Mouse (Mus musculus): Measurements from ENCODE around the gene Tuft1.
"Not testable (repeated sequence)": the region's sequence is repeated elsewhere in the genome, so short reads cannot be mapped to it uniquely, and the experiment has no call there.

Tuft1 gene

DNA sequence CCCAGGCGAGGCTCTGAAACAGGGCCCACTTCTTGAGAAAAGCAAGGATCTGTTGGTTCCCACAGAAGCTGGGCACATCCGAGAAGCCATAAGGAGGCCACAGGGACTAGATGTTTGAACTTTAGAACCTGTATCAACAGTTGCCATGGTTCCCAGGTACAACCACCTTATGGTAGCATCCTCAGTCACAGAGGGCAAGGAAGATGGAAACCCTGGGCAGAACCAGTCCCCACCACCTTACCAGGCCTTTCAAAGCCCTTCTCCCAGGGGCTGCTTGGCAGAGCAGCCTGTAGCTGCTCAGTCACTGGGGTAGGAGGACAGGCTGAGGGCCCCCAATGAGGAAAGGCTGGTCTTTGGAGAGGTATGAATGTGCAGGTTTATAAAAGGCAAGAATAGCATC is 2.2 kb upstream of the Tuft1 start:
- DNase-seq (ENCODE audit: inconsistent age in 2 of 2, low spot score in 1 of 2), result not testable (repeated sequence)

DNA sequence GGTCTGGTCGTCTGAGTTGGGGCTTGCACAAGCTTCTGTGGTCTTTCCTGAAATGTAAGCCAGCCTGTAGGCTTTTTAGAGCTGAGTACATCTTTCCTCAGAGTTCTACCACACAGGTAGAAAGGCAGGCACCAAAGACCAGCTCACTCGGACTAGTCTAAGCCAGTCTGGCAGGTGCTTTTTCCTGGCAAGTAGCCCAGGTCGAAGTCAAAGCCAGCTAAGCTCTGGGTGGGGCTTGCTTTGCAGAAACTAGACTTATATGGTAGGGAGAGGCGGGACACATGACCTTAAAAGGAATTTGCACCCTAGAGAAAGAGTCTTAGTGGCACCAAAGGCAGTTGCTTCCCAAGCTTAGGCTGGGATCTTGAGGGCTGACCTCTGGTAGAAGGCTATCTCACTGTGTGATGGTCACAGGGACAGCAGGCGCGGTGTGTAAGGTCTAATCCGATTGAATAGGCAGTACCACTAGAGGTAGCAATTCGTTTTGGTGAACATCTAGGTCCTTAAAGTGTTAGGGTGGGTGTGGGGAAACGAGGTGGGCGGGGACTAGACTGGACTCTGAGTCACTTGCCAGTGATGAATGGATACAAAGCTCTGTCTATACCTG is 573 bp upstream of the Tuft1 start:
- DNase-seq (ENCODE audit: inconsistent age in 2 of 2, low spot score in 1 of 2), result peak; percentile 24 to 63

DNA sequence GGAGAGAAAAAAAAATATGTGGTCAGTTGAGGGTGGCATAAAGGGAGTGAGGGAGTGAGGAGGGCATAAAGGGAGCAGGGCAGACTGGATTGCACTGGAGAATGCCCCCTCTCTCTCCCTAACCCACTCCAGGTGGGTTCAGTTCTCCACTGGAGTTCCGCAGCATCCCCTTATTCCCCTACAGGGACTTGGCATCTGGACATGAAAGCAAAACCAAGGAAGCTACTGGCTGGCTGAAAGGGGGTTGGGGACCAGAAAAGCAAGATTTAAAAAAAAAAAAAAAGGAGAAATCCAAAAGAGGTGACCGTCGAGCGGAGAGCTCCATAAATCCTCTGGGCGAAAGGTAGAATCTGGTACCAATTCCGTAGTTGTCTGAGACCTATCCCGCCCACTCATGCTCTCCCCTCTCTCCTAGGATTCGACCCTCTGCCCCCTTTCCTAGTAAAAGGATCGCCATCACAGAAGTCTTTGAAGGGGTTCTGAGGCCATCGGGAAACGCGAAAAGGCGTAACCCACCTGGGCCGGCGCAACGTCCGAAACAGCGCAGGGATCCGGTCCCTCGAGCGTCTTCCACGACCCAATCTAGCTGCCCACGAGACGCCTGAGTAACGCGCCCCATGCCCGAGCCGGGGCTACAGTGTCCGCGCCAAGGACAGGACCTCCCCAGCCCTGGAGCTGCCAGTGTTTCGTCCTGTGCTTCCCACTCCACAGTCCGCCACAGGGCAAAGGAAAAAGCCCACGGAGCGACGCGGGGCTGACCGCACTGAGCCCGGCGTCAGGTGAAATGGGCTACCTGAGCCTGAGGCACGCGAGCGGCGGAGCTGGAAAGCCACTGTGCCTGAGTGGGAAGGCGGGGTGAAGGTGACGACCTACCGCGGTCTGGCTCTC is 576 bp downstream of the Tuft1 start:
- DNase-seq (ENCODE audit: inconsistent age in 2 of 2, low spot score in 1 of 2), result peak in 1 of 2 experiments; percentile 52

DNA sequence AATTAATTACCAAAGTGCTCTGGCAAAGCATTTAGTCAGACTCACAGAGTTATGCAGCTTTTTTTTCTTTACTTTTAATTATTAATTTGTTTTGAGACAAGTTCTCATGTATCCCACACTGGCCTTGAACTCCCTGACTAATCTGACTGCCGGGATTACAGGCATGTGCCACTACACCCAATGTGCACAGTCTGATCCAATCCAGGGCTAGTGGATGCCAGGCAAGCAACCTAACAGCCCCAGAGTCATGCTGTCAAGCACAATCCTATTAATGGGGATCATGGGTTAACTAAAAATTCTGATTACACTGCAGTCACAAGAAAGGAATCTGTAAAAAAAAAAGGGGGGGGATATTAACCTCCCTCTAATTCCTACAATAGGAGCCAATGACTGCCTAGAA is 4.7 kb downstream of the Tuft1 start:
- peak in 1 of 2 experiments; percentile 59 for DNase-seq (ENCODE audit: inconsistent age in 2 of 2, low spot score in 1 of 2)

DNA sequence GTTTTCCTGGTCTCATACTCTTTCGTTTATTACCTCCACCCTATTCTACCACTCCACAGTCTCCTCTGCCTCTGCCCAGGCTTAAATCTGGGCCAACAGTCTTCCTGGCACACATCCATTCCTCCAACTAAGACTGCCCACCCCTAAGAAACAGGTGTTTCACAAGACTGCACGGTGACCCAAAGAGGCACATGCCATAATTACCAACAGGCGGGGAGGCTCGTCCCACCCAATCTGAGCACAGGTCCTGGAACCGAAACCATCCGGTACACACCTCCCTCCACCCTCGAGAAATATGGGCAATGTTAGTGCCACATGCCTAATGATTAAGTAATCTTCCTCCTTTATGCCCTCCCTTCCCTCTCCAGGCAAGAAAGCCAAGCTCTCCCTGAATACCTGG is 8.3 kb downstream of the Tuft1 start:
- peak in 1 of 2 experiments; percentile 41 for DNase-seq (ENCODE audit: inconsistent age in 2 of 2, low spot score in 1 of 2)

DNA sequence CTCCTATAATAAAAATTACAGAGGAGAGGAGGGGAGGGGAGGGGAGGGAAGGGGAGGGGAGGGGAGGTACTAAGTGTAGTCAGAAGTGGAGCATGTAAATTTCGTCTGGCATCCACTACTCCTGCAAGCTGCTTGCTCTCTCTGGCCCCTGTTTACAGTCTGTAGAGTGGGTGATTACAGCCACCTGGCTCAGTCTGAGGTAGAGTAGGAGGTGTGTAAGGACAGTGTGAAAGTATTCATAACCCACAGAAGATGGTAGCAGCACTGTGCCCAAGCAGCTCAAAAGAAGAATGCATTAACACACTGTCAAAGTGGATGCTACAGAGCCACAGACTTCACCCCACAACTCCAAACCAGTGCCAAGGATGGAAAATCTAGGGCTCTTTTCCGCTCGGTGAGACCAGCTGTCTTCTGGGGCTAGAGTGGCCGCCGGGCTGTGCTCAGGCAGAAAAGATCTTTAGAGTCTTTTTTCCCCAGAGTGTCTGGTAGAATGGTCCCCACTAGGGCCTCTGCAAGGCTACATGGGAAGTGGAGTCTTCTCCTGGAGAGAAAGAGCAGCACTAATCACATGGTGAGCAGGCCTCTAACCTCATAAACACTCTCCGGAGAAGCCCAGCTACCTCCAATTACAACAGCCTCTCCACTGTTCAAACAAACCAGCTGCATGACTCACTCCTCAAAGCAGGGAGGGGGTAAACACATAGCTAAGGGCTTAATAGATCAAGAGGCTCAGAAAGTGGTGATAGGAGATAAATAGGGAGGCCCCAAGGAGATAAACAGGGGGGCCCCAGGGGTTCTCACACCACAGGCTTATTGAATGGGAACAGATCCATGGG is 9.7 kb downstream of the Tuft1 start:
- DNase-seq (ENCODE audit: inconsistent age in 2 of 2, low spot score in 1 of 2), result peak; percentile 61 to 81

DNA sequence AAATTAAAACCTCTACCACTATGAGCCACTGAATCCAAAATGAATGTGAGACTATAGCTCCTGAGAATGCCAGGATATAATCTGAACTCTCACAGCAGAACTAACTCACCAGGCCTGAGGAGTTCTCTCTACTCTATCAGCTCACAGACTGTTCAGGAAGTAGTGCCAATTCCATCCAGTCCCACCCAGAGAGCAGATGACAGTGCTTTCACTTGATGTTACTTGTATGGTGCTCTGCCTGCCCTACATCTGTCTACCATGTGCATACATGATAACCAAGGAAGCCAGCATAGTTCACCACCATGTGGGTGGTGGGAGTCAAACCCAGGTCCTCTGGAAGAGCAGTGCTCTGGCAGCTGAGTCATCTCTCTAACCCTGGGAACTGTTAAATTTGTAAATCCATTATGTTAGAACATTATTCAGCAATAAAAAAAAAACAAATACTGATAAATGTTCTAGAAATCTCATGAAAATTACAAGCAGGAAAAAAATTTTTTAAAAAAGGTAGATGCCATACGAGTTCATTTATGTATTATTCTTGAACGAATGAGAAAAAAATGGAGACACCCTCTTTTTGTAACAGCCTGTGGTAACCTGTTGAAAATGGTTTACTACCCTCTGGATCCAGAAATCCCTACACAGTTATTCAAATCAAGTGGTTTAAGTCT is 16.0 kb downstream of the Tuft1 start, which contains the start of gene Gm10972:
Gene Gm10972 (plus strand): TSS at position 618 of the 668 bp plus-strand sequence.
- DNase-seq (ENCODE audit: inconsistent age in 2 of 2, low spot score in 1 of 2), result not testable (repeated sequence)

DNA sequence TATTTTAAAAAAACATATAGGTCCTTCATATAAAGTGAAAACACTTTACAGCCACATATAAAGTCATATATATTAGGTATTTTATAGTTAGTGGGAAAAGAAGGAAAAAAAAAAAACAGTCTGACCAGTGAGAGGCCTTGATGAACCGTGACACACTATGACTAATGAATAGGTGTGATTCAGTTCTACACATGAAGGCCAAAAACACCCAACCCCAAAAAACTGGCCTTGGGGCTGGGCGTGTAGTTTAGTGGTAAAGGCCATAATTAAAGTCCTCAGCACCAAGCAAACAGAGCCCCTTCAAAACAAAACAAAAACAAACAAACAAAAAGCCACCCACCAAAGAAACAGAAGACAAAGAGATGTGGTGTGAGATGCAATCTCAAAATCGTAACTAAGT is 28.8 kb downstream of the Tuft1 start:
- peak in 1 of 2 experiments; percentile 81 for DNase-seq (ENCODE audit: inconsistent age in 2 of 2, low spot score in 1 of 2)

DNA sequence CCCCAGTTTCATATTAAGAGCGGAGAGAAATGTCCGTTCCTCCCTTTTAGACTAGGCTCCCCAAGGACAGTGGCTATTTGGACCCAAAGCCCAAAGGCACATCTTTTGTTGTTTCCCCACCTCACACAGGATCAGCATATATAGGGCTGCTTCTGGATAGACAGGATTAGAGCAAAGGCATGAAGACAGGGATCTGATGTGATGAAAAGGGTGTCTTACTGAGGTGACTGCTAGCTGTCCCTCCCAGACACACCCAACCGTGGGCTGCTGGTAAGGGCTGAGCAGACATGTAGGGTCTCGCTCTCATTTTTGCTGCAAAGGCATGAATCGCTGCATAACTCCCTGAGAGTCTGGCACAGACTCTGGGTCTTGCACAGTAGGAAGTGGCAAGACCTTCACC is 30.0 kb downstream of the Tuft1 start:
- DNase-seq (ENCODE audit: inconsistent age in 2 of 2, low spot score in 1 of 2), result no peak

DNA sequence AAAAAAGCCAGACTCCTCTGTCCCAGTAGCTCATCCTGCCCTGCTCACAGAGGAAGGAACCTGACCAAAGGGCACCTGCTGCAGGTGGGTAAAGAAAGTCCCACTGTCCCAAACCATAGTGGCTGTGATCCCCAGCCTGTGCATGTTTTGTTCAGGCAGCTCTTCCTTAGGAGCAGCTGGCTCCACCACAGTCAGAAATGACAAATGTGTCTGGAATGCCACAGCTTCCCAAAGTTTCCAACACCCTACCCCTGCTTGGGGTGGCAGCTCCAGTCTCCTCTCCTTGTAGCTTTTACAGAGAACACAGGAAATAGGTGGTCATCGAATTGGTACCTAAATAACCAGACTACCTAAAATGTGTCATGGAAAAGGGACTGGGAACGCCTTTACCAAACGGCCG is 34.4 kb downstream of the Tuft1 start:
- DNase-seq (ENCODE audit: inconsistent age in 2 of 2, low spot score in 1 of 2), result no peak

DNA sequence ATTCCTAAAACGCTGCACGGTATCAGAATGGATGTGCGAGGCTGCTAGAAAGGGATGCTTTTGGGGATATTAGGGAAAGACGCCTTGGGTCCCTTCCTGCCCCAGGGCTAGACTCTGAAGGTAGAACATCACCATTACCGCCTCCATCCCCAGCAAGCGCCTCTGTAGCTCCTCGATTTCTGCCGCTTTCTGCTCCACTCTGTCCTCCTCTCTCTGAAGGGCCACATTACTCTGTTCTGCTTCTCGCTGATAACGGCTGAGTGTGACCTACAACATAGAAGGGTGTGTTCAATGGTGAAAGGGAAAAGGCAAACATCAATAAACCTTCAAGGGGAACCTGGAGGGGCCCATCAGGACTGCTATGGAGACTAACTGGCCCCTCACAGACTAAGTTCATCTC is 36.1 kb downstream of the Tuft1 start:
- DNase-seq (ENCODE audit: inconsistent age in 2 of 2, low spot score in 1 of 2), result no peak

DNA sequence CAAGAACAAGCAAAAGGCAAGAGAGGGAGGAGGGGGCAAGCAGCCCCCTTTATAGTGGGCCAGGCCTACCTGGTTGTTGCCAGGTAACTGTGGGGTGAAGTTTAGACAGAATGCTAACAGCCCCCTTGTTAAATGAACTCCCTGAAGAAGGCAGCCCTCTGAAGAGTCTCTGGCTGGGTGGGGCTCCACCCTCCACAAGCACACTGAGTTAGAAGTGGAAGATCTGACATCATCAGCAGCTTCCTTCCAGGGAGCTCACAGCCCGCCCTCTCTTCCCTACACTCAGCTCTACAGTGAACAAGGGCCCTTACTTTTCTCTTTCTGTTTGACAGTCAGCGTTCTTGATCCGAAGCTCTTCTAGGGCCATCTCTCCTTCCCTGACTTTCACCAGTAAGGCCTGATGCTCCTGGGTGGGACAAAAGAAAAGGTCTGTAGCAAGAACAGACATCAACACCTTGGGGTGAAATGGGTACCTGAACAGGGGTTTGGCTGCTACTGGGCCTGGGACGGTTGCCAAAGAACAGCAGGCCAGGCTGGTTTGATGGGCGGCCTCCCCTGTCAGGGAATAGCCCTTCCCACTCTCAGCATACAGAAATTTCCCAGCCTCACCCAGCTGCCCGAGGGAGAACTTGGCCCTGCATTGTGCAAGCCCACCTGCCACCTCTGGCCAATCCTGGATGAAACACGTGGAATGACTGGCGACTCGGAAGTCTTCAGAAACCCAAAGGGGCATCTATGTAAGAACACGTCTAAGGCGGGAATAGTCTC is 36.7 kb downstream of the Tuft1 start:
- no peak for DNase-seq (ENCODE audit: inconsistent age in 2 of 2, low spot score in 1 of 2)

DNA sequence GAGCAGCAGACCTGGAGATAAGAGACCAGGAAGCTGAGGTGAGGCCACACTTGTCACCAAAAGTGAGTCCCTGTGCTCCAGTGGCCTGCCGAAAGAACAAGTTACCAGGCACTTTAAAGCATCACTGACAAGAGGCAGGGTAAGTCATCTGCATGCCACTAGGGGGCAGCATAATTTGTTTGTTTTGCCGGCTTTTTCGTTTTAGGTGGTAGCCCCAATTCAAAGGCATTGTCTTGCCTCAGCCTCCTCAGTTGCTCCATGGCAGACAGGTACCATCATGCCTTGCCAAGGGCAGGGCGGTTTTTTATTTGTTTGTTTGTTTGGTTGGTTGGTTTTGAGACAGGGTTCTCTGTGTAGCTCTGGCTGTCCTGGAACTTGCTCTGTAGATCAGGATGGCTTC is 42.0 kb downstream of the Tuft1 start:
- DNase-seq (ENCODE audit: inconsistent age in 2 of 2, low spot score in 1 of 2), result peak; percentile 31 to 81

DNA sequence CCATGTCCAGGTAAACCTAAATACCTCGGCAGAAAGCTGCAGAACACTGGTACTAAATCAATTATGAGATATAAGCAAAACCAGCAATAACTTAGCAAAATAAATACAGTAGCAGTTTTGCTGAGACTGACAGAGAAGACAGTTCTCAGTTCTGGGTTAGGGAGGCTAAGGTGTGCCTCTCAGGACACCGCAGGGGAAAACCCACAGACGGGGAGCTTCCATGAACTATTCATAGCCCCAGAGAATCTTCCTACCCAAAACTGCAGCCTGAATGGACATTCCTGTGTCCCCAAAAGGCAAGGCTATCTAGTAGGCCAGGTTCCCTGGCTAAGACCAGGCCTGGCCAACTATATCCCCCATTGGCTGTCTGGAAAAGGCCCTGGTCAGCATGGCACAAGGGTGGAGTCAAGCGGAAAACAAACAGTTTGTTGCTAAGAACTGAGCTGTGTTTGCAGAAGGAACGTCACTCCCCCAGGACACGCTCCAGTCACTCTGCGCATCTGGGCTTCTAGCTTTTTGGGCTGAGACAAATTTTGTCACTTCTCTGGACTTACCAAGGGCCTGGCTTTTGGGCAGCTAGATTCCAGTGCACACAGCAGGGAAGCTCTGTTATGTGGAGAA is 45.3 kb downstream of the Tuft1 start:
- no peak for DNase-seq (ENCODE audit: inconsistent age in 2 of 2, low spot score in 1 of 2)

DNA sequence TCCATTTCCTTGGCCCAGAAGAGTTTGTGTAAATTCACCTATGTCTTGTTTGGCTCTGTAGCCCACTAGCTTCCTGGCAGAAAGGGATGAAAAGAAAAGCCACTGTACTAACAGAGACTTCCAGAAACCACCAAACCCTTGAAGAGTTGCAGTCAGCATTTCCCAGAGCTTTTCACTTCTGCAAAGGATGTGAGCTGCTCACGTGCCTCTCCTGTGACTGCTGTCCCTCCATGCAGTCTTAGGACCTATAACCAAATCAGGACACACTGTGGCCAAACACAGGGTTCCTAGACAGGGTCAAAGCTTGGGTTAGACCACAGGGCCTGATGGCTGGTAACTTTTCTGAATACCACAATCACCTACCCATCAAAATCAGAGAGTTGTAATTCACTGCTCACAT is 46.4 kb downstream of the Tuft1 start:
- DNase-seq (ENCODE audit: inconsistent age in 2 of 2, low spot score in 1 of 2), result no peak

DNA sequence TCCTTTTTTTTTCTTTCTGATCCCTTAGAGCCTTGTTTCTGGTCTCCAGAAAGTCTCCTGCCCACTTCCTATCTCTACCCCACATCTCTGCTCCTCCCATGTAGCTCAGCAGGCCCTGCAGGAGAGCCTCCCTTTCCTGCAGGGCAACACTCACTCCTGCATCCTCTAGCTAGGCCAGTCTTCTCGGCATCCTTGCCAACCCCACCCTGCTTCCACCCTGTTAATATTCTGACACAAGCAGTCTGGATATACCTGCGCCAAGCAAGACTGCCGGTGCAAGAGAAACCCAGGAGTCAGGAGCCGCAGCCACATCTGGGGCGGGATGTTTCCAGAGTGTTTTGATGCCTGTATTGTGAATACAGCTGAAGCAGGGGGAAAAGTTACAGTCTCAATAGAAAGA is 46.8 kb downstream of the Tuft1 start:
- DNase-seq (ENCODE audit: inconsistent age in 2 of 2, low spot score in 1 of 2), result peak in 1 of 2 experiments; percentile 38

DNA sequence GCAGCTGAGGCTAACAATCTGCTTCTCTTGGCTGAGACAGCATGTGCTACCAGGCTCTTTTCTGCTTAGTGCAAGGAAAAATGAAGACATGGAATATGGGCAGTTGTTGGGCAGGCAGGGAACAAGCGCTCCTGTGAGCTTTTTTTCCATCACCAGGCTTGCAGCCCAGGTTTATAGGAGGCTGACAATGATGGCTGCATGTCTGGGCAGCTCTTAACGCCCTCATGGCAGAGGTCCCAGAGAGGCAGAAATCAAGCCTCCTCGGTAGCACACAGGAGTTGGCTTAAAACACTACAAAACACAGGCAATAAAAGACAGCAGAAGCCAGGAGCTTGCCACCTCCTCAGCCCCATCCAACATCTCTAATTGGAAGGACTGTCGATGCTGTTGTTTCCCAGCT is 47.3 kb downstream of the Tuft1 start:
- DNase-seq (ENCODE audit: inconsistent age in 2 of 2, low spot score in 1 of 2), result peak; percentile 24 to 64

DNA sequence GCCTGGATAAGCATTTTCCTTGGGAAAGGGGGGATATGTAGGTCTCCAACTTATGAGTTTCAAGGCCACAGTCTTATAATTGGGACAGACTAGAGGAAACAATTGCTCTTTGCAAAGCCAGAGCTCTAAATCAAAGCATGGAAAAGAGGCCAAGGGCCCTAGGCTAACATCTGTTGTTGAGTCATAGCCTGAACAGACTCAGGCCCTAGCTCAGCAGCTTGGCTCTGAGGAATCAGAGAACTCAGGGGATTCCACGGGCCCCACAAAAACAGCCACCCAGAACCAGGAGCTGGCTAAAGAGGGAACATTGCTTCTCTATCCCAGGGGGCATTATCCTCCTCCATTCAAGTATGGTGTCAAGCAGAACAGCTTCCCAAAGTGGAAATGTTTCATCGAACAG is 48.1 kb downstream of the Tuft1 start:
- DNase-seq (ENCODE audit: inconsistent age in 2 of 2, low spot score in 1 of 2), result peak; percentile 75 to 89

DNA sequence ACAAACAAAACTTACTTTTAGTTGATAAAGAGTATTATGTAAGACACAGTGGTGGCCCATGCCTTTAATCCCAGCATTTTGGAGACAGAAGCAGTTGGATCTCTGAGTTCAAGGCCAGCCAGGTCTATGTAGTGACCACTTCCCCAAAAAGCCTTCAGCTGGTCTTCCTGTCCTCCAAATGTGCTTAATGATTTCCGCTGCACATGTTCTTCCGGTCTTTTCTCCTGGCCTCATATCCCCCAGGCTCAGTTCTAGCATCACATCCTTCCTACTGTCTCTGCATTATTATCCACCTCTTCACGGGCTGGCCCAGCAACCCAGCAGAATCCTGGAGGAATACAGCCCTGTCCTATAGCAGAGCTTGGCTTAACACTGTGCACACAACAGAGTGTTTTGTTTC is 49.1 kb downstream of the Tuft1 start:
- DNase-seq (ENCODE audit: inconsistent age in 2 of 2, low spot score in 1 of 2), result peak in 1 of 2 experiments; percentile 51

DNA sequence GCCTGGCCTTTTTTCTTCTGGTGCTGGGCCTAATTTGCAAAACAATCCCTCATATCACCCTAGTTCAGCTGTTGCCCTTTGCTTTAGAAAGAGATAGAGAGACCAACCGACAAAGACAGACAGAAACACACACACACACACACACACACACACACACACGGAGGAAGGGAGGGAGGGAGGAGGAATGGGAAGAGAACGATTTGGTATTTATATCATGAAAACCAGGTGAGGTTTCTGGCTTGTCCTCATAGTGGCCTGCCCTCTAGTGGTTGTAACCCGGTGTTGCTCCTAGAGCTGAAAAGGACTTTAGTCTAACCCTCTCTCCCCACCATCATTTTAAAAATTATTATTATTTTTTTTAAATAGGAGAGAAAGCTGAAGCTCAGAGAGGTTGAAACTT is 56.7 kb downstream of the Tuft1 start:
- DNase-seq (ENCODE audit: inconsistent age in 2 of 2, low spot score in 1 of 2), result peak; percentile 46 to 80

Data from adrenal gland, adult (tissue).